ENCODE assay signal across 12 mouse cellular contexts in the genomic region with DNA sequence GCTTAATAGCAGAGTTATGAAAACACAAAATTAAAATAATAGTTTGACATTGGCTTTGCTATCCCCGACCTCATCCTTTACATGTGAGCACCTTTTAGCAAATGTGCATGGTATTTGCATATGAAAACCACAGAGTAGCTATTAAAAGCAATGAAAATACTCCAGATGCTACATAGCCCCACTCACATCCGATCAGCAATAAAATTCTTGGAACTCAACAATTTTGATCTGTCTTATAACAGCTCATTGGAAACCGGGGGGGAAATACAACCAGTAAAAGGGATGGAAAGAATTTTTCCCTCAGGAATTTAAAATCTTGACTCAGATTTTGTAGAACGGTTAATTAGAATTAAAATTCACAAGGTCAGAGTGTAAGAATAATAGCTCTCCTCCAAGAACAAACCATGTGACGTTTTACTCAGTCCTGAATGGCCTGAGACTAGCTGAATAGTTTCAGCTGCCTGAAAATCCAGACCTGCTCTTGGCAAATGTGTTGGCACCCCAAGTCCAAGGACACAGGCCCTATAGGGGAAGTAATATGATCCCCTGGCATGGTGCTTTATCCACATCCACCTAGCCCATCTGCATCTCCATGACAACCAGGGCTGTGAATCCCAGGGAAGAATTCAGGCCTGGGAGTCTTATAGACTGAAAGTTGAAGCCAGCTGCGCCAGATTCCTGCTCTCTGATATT.
A peak's percentile ranks its signal among the peaks of the same experiment; 100 is the strongest.
DNase-seq lines count a peak whose midpoint lies in the region; ATAC-seq and TF ChIP-seq lines count a peak whose summit lies in the region.
"Had no signal": no experiment of that assay in that cellular context is flagged by ENCODE, and none has a peak within 500 bp of the region (broad histone marks: within the 10 kb centered on the region; RNA-seq: fewer than 3 reads in every experiment).

No protein-coding gene starts in this region.

- no peak overlapping the region for H3K4me2 ChIP-seq in lung, postnatal 0 days (replicated peaks; ENCODE audit: low read depth, low read length)
- no peak overlapping the region for H3K4me2 ChIP-seq in midbrain, postnatal 0 days (ENCODE audit: low read depth, low read length, poor library complexity, severe bottlenecking)
- H3K4me2 ChIP-seq: limb, embryonic 12.5 days had no signal

- no peaks in the 10 kb centered on the region for H3K4me1 ChIP-seq in lung, postnatal 0 days (ENCODE audit: insufficient read depth, low read depth, low read length)
- peaks cover 9% of the 10 kb centered on the region; the same call in 1 of the 2 replicates for H3K4me1 ChIP-seq in hindbrain, embryonic 10.5 days (replicated peaks)
- no peaks in the 10 kb centered on the region for H3K4me1 ChIP-seq in midbrain, postnatal 0 days (ENCODE audit: insufficient read depth, low read length)
- no peaks in the 10 kb centered on the region for H3K4me1 ChIP-seq in thymus, adult 2 months (replicated peaks; ENCODE audit: control insufficient read depth, insufficient read depth, low read length)

- no peak overlapping the region for H3K27ac ChIP-seq in lung, postnatal 0 days (ENCODE audit: low read length)
- no peak overlapping the region for H3K27ac ChIP-seq in hindbrain, embryonic 10.5 days
- no peak overlapping the region for H3K27ac ChIP-seq in midbrain, postnatal 0 days (ENCODE audit: low read depth, low read length)
- H3K27ac ChIP-seq in thymus, adult 2 months (ENCODE audit: control insufficient read depth, insufficient read depth, low read length): no peak overlapping the region
- H3K27ac ChIP-seq: limb, embryonic 12.5 days had no signal

- peak; percentile 60 for ATAC-seq in lung, postnatal 0 days
- no peak for ATAC-seq in midbrain, postnatal 0 days (ENCODE audit: low FRiP score)

- H3K9me3 ChIP-seq in lung, postnatal 0 days (ENCODE audit: low read length): no peaks in the 10 kb centered on the region
- no peaks in the 10 kb centered on the region for H3K9me3 ChIP-seq in hindbrain, embryonic 10.5 days
- H3K9me3 ChIP-seq in midbrain, postnatal 0 days (ENCODE audit: low read length): no peaks in the 10 kb centered on the region
- H3K9me3 ChIP-seq: limb, embryonic 12.5 days had no signal

- TF ChIP-seq EP300 in lung, postnatal 0 days (IDR thresholded peaks at IDR 0.05): peak; percentile 26; the same call in 1 of the 2 replicates

- no peak overlapping the region for H3K9ac ChIP-seq in lung, postnatal 0 days (replicated peaks; ENCODE audit: low read depth)
- no peak overlapping the region for H3K9ac ChIP-seq in midbrain, postnatal 0 days (replicated peaks; ENCODE audit: low read length, poor library complexity, severe bottlenecking)
- H3K9ac ChIP-seq: limb, embryonic 12.5 days had no signal

- intact Hi-C loops in heart, postnatal 10 days (cut with DNase I): no loop called here

- no peak for TF ChIP-seq POLR2A in thymus, adult 2 months (IDR thresholded peaks at IDR 0.05; ENCODE audit: control insufficient read depth, extremely low read depth, insufficient read depth, low read length, poor library complexity)

- no peaks in the 10 kb centered on the region for H3K27me3 ChIP-seq in lung, postnatal 0 days (replicated peaks; ENCODE audit: insufficient read depth, low read length)
- H3K27me3 ChIP-seq in hindbrain, embryonic 10.5 days (ENCODE audit: insufficient read depth, poor library complexity, severe bottlenecking): no peaks in the 10 kb centered on the region
- no peaks in the 10 kb centered on the region for H3K27me3 ChIP-seq in midbrain, postnatal 0 days (ENCODE audit: insufficient read depth, low read length)
- H3K27me3 ChIP-seq in thymus, adult 2 months (ENCODE audit: control insufficient read depth, insufficient read depth, low read length): no peaks in the 10 kb centered on the region
- H3K27me3 ChIP-seq: limb, embryonic 12.5 days had no signal

- WGBS in lung, postnatal 0 days: 52% methylated on average over 6 of the region's 6 CpGs
- WGBS in hindbrain, embryonic 10.5 days: 69% methylated on average over 6 of the region's 6 CpGs
- 38% methylated on average over 6 of the region's 6 CpGs for WGBS in midbrain, postnatal 0 days
- 80% methylated on average over 6 of the region's 6 CpGs for WGBS in thymus, adult 2 months

- H3K36me3 ChIP-seq in lung, postnatal 0 days (ENCODE audit: insufficient read depth, low read length): no peaks in the 10 kb centered on the region
- no peaks in the 10 kb centered on the region for H3K36me3 ChIP-seq in hindbrain, embryonic 10.5 days
- no peaks in the 10 kb centered on the region for H3K36me3 ChIP-seq in midbrain, postnatal 0 days (ENCODE audit: insufficient read depth, low read length)
- no peaks in the 10 kb centered on the region for H3K36me3 ChIP-seq in thymus, adult 2 months (ENCODE audit: control insufficient read depth, insufficient read depth, low read length)
- H3K36me3 ChIP-seq: limb, embryonic 12.5 days had no signal

- peak; percentile 34 for DNase-seq in lung, postnatal 0 days (ENCODE audit: low spot score)
- no peak for DNase-seq in lung, adult 18-20 months
- peak; percentile 12 for DNase-seq in embryo, embryonic 9.5 days (ENCODE audit: extremely low spot score)
- peak; percentile 4 for DNase-seq in hindbrain, embryonic 10.5 days (ENCODE audit: low spot score)
- peak; percentile 15 for DNase-seq in midbrain, postnatal 0 days (ENCODE audit: low spot score)
- no peak for DNase-seq in layer of hippocampus, adult 11-12 months (ENCODE audit: low spot score)
- DNase-seq in thymus, adult 2 months: no peak
- no peak for DNase-seq in heart, postnatal 10 days
- DNase-seq: adrenal gland, postnatal 36 days; cerebellum, adult 2 months; thymus, postnatal 25 days had no signal

- TF ChIP-seq CTCF in lung, postnatal 0 days (IDR thresholded peaks at IDR 0.05): no peak
- no peak for TF ChIP-seq CTCF in midbrain, postnatal 0 days (IDR thresholded peaks at IDR 0.05)
- TF ChIP-seq CTCF in thymus, adult 2 months (IDR thresholded peaks at IDR 0.05; ENCODE audit: borderline replicate concordance, control insufficient read depth, extremely low read depth, insufficient read depth, low read length, poor library complexity): no peak

- no peak overlapping the region for H3K4me3 ChIP-seq in lung, postnatal 0 days (ENCODE audit: low read depth, low read length)
- no peak overlapping the region for H3K4me3 ChIP-seq in hindbrain, embryonic 10.5 days
- no peak overlapping the region for H3K4me3 ChIP-seq in midbrain, postnatal 0 days (ENCODE audit: low read depth, low read length)
- H3K4me3 ChIP-seq in thymus, adult 2 months (ENCODE audit: control insufficient read depth, insufficient read depth, low read length): no peak overlapping the region
- H3K4me3 ChIP-seq: limb, embryonic 12.5 days had no signal

Comparison
In these comparisons a context has a peak if more than half of its experiments do, and no peak if none do; other contexts are left out.
1. DNase-seq: peak in lung, postnatal 0 days (single experiment), embryo, embryonic 9.5 days (single experiment), hindbrain, embryonic 10.5 days (single experiment) and midbrain, postnatal 0 days (single experiment); none in lung, adult 18-20 months (0 of 2), layer of hippocampus, adult 11-12 months (single experiment), thymus, adult 2 months (single experiment) and heart, postnatal 10 days (0 of 2).